Mouse (Mus musculus) spleen, adult 2 months (tissue): ENCODE results near the gene Glg1.
"Not testable (repeated sequence)": the region's sequence is repeated elsewhere in the genome, so short reads cannot be mapped to it uniquely, and the experiment has no call there.

Experiments
- CTCF ChIP-seq: fragments of 200-500 bp; IDR thresholded peaks from 2 replicates; pipeline ENCODE4 v1.5.1; 2011; ENCODE audit warnings: mild to moderate bottlenecking, inconsistent platforms; ENCODE audit not compliant: insufficient read depth, insufficient read length, insufficient replicate concordance; ENCODE audit errors: extremely low read depth
- POLR2A ChIP-seq: fragments of 200-500 bp; IDR thresholded peaks from 2 replicates; pipeline ENCODE4 v1.6.1; 2011; ENCODE audit warnings: low read depth, low read length, inconsistent platforms

DNA sequence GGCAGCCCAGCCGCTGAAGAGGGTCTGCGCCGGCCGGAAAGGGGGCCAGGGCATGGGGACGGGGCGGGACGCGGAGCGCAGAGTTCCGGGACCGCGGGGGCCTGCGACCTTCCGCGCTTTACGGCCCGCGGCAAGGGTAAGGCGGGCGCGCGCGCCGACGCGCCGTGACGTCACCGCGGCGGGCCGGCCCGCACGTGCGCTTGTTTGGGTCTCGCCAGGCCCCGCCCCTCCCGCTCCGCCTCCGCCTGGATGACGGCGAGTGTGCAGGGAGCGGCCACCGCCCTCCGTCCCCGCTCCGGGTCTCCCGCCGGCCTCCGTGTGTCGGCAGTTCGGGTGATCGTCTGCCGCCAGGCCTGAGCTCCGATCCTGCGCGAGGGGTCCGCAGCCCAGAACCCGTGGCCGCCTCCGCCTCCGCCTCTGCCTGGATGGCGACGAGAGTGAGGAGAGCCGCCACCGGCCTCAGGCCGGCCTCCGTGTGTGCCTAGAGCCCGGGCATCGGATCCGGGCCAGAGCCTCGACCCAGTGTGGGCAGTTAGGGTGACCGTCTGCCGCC lies 113.5 kb downstream of the Glg1 start:
- not testable (repeated sequence) for TF ChIP-seq CTCF, POLR2A
